Comparison of ENCODE assay signal across 13 mouse cellular contexts in genomic region chr5:42270286-42271076, GRCm38 (mm10).
DNase-seq lines count a peak whose midpoint lies in the region; ATAC-seq lines count a peak whose summit lies in the region.
"Had no signal": no experiment of that assay in that cellular context is flagged by ENCODE, and none has a peak within 500 bp of the region (broad histone marks: within the 10 kb centered on the region; RNA-seq: fewer than 3 reads in every experiment).

No protein-coding gene starts in this region.

- intact Hi-C loops in left cerebral cortex, postnatal 4 days (cut with DNase I) = no loop called here
- intact Hi-C loops in left cerebral cortex, postnatal 36 days (cut with DNase I) = no loop called here

- H3K27me3 ChIP-seq in hindbrain, embryonic 15.5 days = no peaks in the 10 kb centered on the region
- no peaks in the 10 kb centered on the region for H3K27me3 ChIP-seq in neural tube, embryonic 15.5 days (replicated peaks)
- H3K27me3 ChIP-seq: CH12.LX; embryonic facial prominence, embryonic 12.5 days had no signal

- no peak overlapping the region for H3K27ac ChIP-seq in hindbrain, embryonic 15.5 days (replicated peaks)
- H3K27ac ChIP-seq in neural tube, embryonic 15.5 days (replicated peaks) = no peak overlapping the region
- H3K27ac ChIP-seq: embryonic facial prominence, embryonic 12.5 days; heart, adult 2 months had no signal

- H3K36me3 ChIP-seq in hindbrain, embryonic 15.5 days = no peaks in the 10 kb centered on the region
- H3K36me3 ChIP-seq in neural tube, embryonic 15.5 days = no peaks in the 10 kb centered on the region
- H3K36me3 ChIP-seq: embryonic facial prominence, embryonic 12.5 days had no signal

- H3K4me2 ChIP-seq in hindbrain, embryonic 15.5 days = no peak overlapping the region
- no peak overlapping the region for H3K4me2 ChIP-seq in neural tube, embryonic 15.5 days
- H3K4me2 ChIP-seq: embryonic facial prominence, embryonic 12.5 days had no signal

- H3K4me3 ChIP-seq in hindbrain, embryonic 15.5 days = no peak overlapping the region
- no peak overlapping the region for H3K4me3 ChIP-seq in neural tube, embryonic 15.5 days (replicated peaks)
- H3K4me3 ChIP-seq: embryonic facial prominence, embryonic 12.5 days; heart, adult 2 months had no signal

- DNase-seq in left cerebral cortex, adult 18-20 months (ENCODE audit: low spot score in 2 of 2) = peak; percentile 13 to 24
- DNase-seq in left cerebral cortex, postnatal 4 days = no peak
- DNase-seq in left cerebral cortex, postnatal 36 days (ENCODE audit: low spot score in 2 of 2) = peak; percentile 13 to 17
- no peak for DNase-seq in cerebellum, postnatal 4 days (ENCODE audit: low spot score in 2 of 2)
- DNase-seq: cerebellum, adult 9-11 months; heart, adult 2 months; heart, postnatal 14 days; kidney, adult 9 months had no signal

- whole genome bisulfite sequencing in hindbrain, embryonic 15.5 days = 43% methylated on average over 3 of the region's 3 CpGs
- 24% methylated on average over 3 of the region's 3 CpGs for WGBS in neural tube, embryonic 15.5 days

- 0 out of 2 replicates have a peak, but pooled peaks cover 5% of the 10 kb centered on the region for H3K4me1 ChIP-seq in hindbrain, embryonic 15.5 days (replicated peaks)
- H3K4me1 ChIP-seq in neural tube, embryonic 15.5 days = 0 out of 2 replicates have a peak, but pooled peaks cover 3% of the 10 kb centered on the region
- H3K4me1 ChIP-seq: embryonic facial prominence, embryonic 12.5 days had no signal

- ATAC-seq in hindbrain, embryonic 15.5 days (ENCODE audit: low FRiP score, low read depth) = peak; percentile 68; the same call in 1 of the 2 replicates
- ATAC-seq in neural tube, embryonic 15.5 days (ENCODE audit: low FRiP score) = peak; percentile 76
- ATAC-seq in erythroblast, adult 5-6 weeks (replicated peaks; ENCODE audit: low FRiP score, poor library complexity, severe bottlenecking) = no peak

- no peak overlapping the region for H3K9ac ChIP-seq in hindbrain, embryonic 15.5 days
- H3K9ac ChIP-seq in neural tube, embryonic 15.5 days (replicated peaks) = no peak overlapping the region
- H3K9ac ChIP-seq: embryonic facial prominence, embryonic 12.5 days had no signal

- H3K9me3 ChIP-seq in hindbrain, embryonic 15.5 days = no peaks in the 10 kb centered on the region
- H3K9me3 ChIP-seq in neural tube, embryonic 15.5 days (replicated peaks) = no peaks in the 10 kb centered on the region
- H3K9me3 ChIP-seq: embryonic facial prominence, embryonic 12.5 days had no signal

Comparison
In these comparisons a context has a peak if more than half of its experiments do, and no peak if none do; other contexts are left out.
1. DNase-seq: peak in left cerebral cortex, adult 18-20 months (2 of 2) and left cerebral cortex, postnatal 36 days (2 of 2); none in left cerebral cortex, postnatal 4 days (single experiment) and cerebellum, postnatal 4 days (0 of 2).